Mouse (Mus musculus) hematopoietic stem cell, adult 5-6 weeks (primary cell): ENCODE measurements at regions not wholly inside any gene's neighbourhood (a gene's known extent, or its start where the extent isn't known, plus 50 kb on each side); places are given as distances from the start of the nearest gene placed in this dataset.

Experiments used
- ATAC-seq, 2 experiments: fragments of 125-278 bp in 1 of 2; replicated peaks in 1 of 2; 2 replicates each; pipeline ENCODE4 v1.8.0; 2016 to 2017; ENCODE audit warnings: inconsistent platforms in 2 of 2, mild to moderate bottlenecking in 2 of 2, moderate number of reproducible peaks in 2 of 2, low read depth in 1 of 2, moderate TSS enrichment in 1 of 2; ENCODE audit not compliant: low FRiP score in 2 of 2, poor library complexity in 2 of 2, severe bottlenecking in 2 of 2, insufficient read depth in 1 of 2, low TSS enrichment in 1 of 2

DNA sequence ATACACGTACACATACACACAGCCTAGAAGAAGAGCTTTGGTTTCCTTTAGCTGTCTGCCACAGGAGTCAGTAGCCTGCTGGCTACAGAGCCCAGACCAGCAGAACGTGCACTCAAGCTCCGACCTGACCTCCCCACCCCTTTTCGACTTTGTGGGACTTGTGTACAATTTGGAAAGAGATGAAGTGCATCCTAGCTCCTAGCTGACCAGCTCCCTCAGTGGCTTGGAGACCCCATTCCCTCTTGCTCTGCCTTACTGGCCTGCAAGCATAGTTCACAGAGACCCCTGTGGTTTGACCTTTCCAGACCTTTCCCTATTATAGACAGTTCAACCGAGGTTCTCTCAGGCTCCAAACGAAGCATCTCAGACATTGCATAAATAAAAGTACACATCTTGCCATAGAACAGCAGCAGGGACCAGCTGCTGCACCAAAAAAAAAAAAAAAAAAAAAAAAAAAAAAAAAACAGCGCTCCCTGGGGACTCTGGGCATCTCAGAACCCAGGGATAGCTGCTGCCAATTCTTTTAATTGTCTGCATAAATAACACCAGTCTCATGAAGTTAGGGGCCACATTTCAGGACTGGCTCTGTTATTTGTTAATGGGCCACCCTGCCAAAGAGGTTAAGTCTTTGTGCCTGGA, 188.2 kb upstream of the Ankrd55 start:
- no peak for ATAC-seq

DNA sequence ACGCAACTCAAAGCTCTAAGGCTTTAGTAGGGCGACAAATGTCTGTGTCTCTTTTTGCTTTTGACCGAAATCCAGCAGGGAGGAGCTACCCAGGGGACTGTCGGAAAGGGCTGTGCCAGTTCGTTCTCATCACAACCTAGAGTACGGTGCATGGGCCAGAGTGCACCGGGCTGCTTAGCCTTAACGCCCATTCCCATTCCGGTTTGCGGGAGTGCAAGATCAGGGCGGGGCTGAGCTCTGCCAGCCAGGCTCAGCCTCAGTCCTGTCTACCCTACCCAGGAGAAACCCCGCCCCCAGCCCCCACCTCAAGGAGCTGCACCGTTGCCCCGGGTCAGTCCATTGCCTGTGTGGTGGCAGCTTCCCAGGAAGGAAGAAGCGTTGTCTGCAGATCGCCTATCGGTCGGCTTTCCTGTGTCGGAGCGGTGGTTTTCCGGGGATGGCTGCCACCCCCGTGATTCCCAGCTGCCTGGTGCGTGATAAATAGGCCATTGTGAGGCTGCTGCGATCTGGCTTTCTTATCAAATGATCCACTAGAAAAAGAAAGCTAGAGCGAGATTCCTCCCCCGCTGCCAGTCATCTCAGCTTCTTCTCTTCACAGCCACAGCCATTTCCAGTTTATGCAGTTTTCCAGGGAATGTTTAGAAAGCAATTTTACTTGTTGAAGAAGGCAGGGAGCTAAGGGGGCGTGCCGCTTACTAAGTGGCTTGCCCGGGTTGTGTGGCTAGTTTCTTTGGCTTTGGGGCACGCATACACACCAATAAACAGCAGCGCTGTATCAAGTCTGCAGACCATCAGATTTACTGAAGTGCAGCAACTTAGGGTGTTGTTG, 187.4 kb upstream of the Ankrd55 start:
- peak; percentile 68 to 71 for ATAC-seq

DNA sequence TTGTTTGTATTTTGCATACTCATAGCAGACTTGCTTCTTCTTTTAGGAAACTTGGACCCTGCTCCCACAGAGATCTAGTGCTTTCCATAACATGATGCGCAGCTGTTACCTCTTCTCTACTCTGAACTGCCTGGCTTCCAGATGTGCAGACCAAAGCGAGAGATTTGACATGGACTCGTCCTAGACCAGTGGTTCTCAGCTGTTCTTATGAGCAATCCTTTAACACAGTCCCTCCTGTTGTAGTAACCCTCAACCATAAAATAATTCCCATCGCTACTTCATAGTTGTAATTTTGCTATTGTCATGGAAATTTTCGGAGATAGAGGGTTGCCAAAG, 186.9 kb upstream of the Ankrd55 start:
- no peak for ATAC-seq

DNA sequence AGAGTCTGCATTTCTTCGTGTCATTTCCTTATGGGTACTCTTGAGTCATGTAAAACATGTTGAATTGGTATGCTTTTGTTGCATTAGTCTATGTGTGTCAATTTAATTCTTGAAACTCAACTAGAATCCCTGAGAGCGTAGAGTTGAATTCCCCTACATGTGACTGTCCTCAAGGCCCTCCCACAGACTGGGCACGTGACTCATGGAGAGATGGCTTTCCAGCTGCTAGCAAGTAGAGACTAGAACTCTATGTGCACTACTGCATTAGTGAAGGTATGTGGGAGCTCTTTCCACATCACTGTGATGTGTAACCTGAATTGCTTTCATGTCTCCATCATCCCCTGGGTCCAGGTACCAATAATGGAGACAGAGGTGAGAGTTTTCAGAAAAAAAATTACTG, 182.3 kb upstream of the Ankrd55 start:
- ATAC-seq: no peak

DNA sequence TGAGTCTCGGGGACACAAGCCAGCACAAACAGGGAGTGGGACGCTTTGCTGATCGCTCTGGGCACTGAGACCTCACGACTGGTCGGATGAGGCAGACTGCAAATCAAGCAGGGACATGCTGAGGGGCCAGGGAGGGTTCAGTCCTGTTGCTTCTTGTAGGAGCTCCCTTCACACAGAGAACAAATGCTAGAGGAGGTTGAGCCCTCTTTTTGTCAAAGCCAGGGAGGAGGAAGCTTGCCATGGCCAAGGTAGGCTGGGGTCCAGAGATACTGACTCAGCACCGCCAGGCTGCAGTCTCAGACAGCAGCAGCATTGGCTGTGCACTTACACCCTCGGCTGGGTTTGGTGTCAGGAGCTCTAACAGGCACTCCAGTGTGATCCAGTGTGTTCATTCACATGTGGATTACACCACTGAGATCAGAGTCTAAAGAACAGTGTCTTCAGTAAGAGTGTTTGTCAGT, 173.5 kb upstream of the Ankrd55 start:
- ATAC-seq: peak; percentile 74 to 86

DNA sequence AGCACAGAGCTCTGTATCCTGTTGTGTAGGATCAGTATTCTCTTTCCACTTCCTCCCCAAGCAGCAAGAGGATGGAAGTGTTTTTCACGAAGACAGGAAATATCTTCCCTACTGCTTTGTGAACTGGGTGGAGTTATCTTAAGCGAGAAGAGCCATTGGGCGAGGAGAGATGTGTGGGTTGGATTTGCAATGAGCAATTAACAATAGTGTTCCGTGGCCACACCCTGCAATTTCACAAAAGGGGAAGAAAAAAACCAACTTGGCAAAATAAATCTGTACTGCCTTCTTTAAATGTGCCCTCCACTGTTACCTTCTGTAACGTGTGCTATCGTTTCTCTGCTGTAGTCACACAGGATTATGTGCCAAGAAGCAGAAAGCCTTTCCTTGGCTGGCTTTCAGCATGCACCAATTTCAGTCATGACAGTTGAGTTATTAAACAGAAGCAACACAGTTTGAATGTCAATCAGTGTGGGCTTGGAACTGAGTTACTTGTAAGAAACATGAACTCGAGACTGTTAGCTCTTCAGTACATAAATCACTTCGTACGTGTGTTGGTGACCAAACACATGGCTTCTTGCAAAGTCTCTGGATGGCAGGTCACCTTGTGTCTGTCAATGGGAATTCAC, 172.0 kb upstream of the Ankrd55 start:
- peak in 1 of 2 experiments; percentile 23; a peak in 1 of 4 replicates for ATAC-seq

DNA sequence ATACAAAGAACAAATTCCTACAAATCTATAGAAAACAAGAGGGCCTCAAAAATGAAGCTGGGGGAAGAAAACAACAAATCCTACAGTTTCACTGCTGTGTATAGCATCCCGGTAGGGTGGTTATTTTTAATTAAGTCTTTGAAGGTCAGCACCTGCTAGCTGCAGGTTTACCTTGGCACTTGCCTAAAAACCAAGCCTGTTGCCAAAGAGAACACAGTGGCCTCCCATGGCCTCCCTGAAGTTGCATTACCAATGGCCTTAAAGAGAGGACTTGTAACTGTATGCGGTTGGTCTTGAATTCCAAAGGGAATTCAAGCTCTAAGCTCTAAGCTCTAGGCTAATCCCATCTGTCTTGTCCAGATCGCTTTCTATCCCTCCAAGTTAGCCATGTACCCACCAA, 169.7 kb upstream of the Ankrd55 start:
- ATAC-seq: no peak

DNA sequence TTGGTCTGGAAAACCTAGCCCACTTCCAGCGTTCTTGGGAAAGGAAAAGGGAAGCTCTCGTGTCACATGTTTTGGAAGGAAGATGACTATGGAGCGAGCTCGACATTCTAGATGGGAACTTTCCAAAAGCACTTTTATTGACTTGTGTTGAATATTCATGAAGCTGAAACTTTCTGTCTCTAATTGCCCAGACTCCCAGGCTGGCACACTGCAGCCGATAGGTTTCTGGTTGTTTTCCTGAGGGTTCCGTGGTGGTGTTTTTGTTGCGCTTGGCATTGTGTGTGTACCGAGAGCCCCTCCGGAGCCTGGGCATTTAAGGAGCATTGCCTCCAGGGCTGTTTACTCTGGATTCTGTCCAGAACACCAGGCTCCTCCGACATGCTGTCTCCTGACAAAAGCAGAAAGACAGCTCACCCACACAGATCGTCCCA, 168.6 kb upstream of the Ankrd55 start:
- ATAC-seq: no peak

DNA sequence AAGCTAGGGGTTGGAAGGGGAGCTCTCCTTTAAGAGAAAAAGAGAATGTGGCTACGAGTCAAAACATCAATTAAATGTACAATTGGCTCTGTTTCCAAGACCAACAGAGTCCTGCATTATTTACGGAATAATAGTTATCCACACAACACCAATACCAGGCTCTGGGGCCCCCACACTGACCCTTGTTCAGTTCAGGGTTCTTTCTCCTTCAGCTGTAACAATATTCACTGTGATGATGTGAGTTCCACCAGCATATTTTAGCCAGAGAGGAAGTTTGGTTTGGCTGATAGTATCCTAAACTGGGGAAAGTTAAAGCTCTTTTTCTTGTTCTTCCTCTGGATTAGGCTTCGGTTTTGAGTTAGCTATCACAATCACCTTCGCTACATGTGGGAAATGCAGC, 167.9 kb upstream of the Ankrd55 start:
- no peak for ATAC-seq

DNA sequence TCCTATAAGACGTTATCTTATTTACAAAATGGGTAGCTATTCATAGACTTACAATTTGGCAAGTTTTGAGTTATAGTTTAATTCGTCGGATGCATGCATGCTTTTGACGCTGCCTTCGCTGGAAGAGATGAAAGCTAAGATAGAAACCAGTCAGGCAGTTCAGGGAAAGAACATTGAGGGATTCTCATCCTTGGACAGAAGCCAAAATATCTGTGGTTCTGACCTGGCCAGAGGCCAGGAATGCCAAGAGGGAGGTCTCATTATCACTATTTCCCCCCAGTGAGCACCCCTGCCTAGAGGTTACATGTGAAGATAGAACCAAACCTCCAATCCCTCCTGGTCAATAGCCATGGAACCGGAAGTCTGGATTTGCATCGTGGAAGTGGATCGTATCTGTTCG, 167.1 kb upstream of the Ankrd55 start:
- ATAC-seq: no peak

DNA sequence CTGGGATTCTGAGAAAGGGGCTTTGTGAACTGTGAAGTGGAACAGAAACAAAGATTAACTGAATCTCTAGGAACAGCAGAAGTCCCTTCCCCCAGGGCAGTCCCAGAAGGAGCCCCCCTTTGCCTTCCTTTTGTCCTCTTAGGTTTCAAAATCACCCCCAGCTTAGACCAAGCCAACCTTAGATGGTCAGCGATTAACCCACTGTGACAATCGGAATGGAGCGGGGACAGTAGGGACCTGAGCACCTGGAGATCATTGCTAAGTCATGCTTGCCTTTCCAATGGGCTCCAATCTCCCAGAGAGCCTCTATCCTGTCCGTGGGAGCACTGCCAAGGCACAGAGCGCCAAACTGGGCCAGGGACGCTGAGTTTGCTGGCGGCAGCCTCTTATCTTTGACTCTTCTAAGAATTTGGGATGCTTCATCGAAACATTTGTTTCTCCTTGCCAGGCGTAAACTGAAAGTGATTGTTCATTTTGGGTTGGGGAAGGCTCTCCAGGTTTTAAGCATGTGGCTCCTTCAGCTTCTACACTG, 165.3 kb upstream of the Ankrd55 start:
- ATAC-seq: no peak

DNA sequence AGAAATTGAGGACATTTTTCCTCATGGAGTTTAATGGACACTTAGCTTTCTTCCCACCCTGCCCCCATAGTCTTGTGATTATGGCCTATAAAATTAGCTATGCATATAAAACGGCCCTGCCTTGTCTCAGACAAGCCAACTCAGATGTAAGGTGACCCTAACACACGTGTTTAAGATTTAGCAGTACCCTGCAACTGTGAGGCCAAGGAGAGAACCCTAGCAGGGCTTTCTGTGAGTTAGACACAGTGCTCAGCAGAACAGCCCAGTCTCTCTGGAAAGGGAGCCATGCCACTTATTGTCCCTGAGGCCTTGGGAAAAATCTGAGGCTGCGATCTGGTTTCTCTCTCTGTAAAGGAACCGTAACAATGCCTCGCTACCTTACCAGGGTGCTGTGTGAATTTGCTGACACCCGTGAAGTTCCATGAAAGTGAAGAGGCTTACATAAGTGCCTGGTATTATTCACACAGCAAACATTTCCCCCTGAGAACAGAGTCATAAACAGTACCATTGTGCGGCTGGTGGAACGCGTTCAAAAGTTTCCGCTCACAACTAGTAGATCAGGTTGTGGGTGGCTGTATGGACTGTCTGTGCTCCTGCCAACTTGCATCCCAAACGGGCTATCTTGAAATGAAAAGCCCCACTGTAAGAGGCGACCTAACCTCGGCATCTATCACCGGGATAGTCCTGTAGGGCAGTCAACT, 162.3 kb upstream of the Ankrd55 start:
- ATAC-seq: no peak

DNA sequence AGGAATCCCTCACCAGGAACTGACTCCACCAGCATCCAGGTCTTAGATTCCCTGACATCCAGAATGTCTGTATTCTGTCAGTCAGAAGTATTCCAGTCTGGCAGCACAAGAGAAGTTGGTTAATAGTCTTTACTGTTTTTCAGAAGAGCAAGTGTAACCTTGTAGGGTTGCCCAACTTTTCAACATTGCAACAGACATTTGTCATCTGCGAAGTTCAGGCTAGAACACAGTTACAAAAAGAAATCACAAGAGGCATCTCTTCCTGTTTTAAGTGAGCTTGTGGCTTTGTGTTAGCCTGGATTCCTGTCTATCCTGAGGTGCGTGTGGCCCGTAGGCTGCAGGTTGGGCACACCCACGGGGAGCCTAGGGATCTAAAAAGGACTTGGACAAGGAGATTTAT, 158.0 kb upstream of the Ankrd55 start:
- peak; percentile 59 to 66; a peak in 3 of 4 replicates for ATAC-seq

DNA sequence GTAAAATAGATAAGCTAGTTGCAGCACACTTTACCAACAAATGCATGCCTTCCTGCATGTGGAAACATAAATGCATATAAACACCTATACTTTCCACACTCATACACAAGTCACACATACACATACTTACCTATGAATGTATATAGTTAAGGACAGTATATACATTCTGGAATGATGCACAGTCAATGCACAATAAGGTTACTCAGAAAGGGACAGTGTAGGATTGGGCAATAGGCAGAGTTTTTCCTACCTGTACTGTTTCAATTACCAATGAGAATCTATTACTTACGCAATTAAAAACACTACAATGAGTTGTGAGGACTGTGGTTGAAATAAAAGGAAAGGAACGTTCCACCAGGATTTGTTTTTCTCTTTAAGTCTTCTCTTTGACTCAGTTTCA, 157.5 kb upstream of the Ankrd55 start:
- ATAC-seq: no peak

DNA sequence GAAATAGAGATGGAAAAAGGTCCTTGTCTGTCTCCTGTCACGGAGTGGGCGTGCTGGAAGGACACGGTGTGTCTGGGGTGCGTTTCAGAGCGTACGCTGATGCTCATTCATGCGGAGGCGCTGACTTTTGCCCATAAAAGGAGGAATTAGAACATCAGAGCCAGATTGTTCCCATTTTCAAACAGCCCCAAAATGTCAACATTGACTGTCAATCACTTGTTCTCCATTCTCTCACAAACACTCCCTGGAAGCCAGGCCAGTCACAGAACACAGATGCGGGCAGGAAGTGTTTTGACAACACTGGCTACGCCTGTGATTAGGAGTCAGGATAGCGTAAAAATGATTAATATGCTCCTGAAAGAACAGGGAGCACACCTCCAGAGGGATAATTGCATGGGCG, 157.1 kb upstream of the Ankrd55 start:
- ATAC-seq: peak in 1 of 2 experiments; percentile 16; a peak in 1 of 4 replicates

DNA sequence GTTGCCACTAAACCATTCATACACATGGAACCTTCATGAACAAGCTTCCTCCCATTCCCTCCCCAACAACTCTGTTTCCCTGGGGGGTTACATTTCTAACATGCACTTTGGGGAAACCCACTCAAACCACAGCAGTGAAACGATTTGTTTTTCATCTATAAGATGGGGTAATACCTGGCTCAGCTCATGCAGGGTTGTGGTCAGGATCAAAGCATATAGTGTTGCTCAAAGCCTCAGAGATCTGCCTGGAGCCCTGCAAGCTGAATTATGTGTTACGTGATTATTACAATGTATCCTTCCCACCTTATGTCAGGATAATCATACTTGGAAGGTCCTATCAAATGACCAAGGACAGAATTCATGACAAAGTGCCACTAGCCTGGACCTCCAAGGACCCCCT, 154.5 kb upstream of the Ankrd55 start:
- ATAC-seq: no peak

DNA sequence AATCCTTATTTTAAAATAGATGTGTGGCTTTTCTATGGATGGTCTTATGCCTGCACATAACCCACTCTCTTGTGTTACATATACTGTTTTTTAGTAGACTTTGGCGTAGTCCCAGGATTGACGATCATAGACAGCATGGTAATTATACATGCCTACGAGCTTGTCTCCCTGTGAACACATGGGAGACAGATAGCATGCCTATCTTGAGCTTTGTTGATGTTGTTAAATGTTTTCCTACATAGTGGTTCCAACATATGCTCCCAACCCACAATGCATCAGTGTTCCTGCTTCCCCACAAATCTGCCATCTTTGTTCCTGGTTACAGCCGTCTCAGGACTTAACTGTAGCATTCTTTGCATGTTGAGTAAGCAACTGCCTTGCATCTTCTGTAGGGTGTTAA, 153.6 kb upstream of the Ankrd55 start:
- ATAC-seq: no peak

DNA sequence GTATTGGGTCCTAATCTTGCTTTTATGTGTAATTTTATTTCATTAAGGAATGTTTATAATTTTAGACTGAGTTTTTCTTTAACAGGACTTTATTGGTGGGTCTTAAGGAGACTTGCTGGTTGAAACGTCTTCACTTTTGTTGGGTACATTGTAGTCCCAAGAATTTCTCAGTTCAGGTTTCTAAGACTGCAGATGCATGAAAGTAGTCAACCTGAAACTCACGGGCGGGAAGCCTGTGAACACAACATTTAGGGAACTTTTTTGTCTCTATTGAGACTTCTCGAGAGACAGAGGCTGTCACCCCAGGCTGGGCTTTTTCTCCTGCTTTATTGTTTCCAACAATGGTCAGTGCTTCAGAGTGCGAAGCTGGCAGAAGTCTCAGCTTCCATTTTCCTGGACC, 152.5 kb upstream of the Ankrd55 start:
- no peak for ATAC-seq
